Mouse (Mus musculus): ENCODE measurements around the gene Fgd3. TPM values are rescaled to one million over a fixed set of nuclear protein-coding genes. Genes with fewer than 3 reads are reported as not detected.

Fgd3 gene
- total and polyA plus RNA-seq, 3 experiments, result 4.1 to 11.2 (median 4.7) TPM

DNA sequence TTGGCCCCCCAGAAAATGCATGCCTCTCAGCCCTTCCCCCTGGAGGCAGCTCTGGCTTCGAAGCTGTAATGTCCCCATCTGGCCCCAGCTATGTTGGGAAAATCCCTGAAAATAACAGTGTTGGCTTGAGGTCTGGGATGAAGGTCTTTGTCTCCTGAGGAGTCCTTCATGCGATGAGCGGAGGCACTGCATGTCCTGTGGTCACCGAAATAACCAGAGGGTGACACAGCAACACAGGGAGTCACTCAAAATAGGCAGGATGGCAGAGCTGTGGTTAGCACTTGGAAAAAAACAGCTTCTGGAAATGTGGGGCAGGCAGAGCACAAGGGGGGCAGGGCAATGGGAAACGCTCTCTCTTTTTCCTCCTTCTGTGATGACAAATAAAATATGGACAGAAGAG lies 2.1 kb upstream of the Fgd3 start:
- Histone ChIP-seq H3K9me3 (replicated peaks) (no peaks in the 10 kb centered on the region), H3K36me3 (replicated peaks) (no peaks in the 10 kb centered on the region), H3K4me1 (ENCODE audit: insufficient read depth, low read depth, low read length) (no peaks in the 10 kb centered on the region; the same call in 1 of the 2 replicates), H3K4me3 (ENCODE audit: low read depth, low read length) (no peak overlapping the region), H3K27me3 (ENCODE audit: insufficient read depth, low read length) (peaks cover 64% of the 10 kb centered on the region)
- TF ChIP-seq GATA1 (IDR thresholded peaks at IDR 0.05; ENCODE audit: borderline replicate concordance, low read length) (no peak), TAL1 (conservative IDR thresholded peaks at IDR 0.05; ENCODE audit: low read depth, low read length) (no peak), GATA2 (IDR thresholded peaks at IDR 0.05; ENCODE audit: borderline replicate concordance, low read depth, low read length) (no peak), POLR2AphosphoS5 (IDR thresholded peaks at IDR 0.05; ENCODE audit: insufficient replicate concordance, low read depth, low read length) (no peak), CTCF (IDR thresholded peaks at IDR 0.05; ENCODE audit: low read depth, low read length) (no peak)
- ATAC-seq (ENCODE audit: extremely low read depth, insufficient number of reproducible peaks, low FRiP score, poor library complexity, severe bottlenecking) (no peak), DNase-seq (ENCODE audit: low spot score) (no peak)

DNA sequence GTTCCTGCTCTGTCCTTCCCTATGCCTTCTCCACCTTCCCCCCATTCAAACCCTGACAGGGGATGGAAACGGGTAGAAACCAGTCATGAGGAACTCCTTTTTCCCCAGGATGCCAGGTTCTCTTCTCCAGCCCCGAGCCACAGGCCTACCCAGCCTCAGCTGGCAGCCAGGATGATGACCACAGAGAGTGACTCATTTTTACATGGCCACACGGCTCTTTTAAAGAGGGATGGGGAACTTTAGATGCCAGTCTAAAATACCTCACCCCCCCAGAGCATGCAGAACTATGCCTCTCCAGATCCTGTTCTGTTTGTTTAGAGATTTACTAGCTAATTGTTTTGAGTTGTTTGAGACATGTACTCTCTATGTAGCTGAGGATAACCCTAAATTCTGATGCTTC lies 1.3 kb upstream of the Fgd3 start:
- Histone ChIP-seq H3K36me3 (replicated peaks) (no peaks in the 10 kb centered on the region), H3K4me1 (ENCODE audit: insufficient read depth, low read depth, low read length) (no peaks in the 10 kb centered on the region; the same call in 1 of the 2 replicates), H3K4me3 (ENCODE audit: low read depth, low read length) (no peak overlapping the region), H3K9me3 (replicated peaks) (no peaks in the 10 kb centered on the region), H3K27me3 (ENCODE audit: insufficient read depth, low read length) (peaks cover 64% of the 10 kb centered on the region)
- DNase-seq (ENCODE audit: low spot score) (no peak), ATAC-seq (ENCODE audit: extremely low read depth, insufficient number of reproducible peaks, low FRiP score, poor library complexity, severe bottlenecking) (no peak)
- TF ChIP-seq CTCF (IDR thresholded peaks at IDR 0.05; ENCODE audit: low read depth, low read length) (no peak), TAL1 (conservative IDR thresholded peaks at IDR 0.05; ENCODE audit: low read depth, low read length) (no peak), GATA2 (IDR thresholded peaks at IDR 0.05; ENCODE audit: borderline replicate concordance, low read depth, low read length) (no peak), POLR2AphosphoS5 (IDR thresholded peaks at IDR 0.05; ENCODE audit: insufficient replicate concordance, low read depth, low read length) (no peak), GATA1 (IDR thresholded peaks at IDR 0.05; ENCODE audit: borderline replicate concordance, low read length) (no peak)

DNA sequence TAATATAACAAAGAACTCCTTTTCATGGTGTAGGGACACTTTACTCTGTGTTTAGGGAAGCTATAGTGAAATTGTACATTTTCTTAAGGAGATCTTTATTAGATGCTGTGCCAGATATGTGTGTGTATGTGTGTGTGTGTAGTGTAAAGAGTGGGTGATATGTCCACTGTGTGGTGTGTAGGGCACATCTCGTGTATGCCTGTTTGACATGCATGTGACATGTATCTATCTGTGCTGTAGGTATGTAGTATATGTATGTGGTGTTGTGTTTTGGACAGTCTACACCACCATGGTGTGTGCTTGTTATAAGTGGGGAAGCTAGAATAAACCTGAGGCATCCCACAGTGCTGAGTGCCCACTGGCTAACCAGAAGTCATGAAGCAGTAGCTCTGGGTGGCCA lies 403 bp upstream of the Fgd3 start:
- H3K36me3 ChIP-seq (replicated peaks), result no peaks in the 10 kb centered on the region
- H3K4me3 ChIP-seq (ENCODE audit: low read depth, low read length), result no peak overlapping the region
- H3K9me3 ChIP-seq (replicated peaks), result no peaks in the 10 kb centered on the region
- no peaks in the 10 kb centered on the region; the same call in 1 of the 2 replicates for H3K4me1 ChIP-seq (ENCODE audit: insufficient read depth, low read depth, low read length)
- DNase-seq (ENCODE audit: low spot score) (no peak), ATAC-seq (ENCODE audit: extremely low read depth, insufficient number of reproducible peaks, low FRiP score, poor library complexity, severe bottlenecking) (no peak)
- no peak for TF ChIP-seq GATA2 (IDR thresholded peaks at IDR 0.05; ENCODE audit: borderline replicate concordance, low read depth, low read length)
- TF ChIP-seq GATA1 (IDR thresholded peaks at IDR 0.05; ENCODE audit: borderline replicate concordance, low read length), result no peak
- no peak for TF ChIP-seq CTCF (IDR thresholded peaks at IDR 0.05; ENCODE audit: low read depth, low read length)
- no peak for TF ChIP-seq TAL1 (conservative IDR thresholded peaks at IDR 0.05; ENCODE audit: low read depth, low read length)
- TF ChIP-seq POLR2AphosphoS5 (IDR thresholded peaks at IDR 0.05; ENCODE audit: insufficient replicate concordance, low read depth, low read length), result no peak
- H3K27me3 ChIP-seq (ENCODE audit: insufficient read depth, low read length), result peaks cover 64% of the 10 kb centered on the region

DNA sequence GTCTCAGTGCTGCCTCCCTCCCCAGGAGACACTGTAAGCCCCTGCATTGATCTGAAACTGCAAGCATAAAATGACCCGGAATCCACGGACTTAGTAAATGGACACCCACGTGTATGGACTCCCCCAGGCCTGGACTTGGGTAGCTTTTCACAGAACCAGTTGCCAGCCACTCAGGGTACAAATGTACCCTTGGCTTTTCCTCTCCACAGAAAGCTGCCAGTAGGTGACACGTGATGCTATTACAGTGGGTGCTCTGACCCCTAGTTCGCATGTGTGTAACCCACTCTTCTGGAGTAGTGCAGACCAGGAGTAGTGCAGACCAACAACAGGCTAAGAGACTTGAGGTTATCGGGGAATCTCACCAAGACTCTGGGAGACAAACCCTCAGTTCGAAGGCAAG lies 2.2 kb downstream of the Fgd3 start:
- no peaks in the 10 kb centered on the region for H3K36me3 ChIP-seq (replicated peaks)
- H3K27me3 ChIP-seq (ENCODE audit: insufficient read depth, low read length), result peaks cover 57% of the 10 kb centered on the region
- DNase-seq (ENCODE audit: low spot score), result no peak
- no peak for TF ChIP-seq TAL1 (conservative IDR thresholded peaks at IDR 0.05; ENCODE audit: low read depth, low read length)
- no peak for TF ChIP-seq CTCF (IDR thresholded peaks at IDR 0.05; ENCODE audit: low read depth, low read length)
- TF ChIP-seq GATA1 (IDR thresholded peaks at IDR 0.05; ENCODE audit: borderline replicate concordance, low read length), result no peak
- TF ChIP-seq POLR2AphosphoS5 (IDR thresholded peaks at IDR 0.05; ENCODE audit: insufficient replicate concordance, low read depth, low read length), result no peak
- no peak for TF ChIP-seq GATA2 (IDR thresholded peaks at IDR 0.05; ENCODE audit: borderline replicate concordance, low read depth, low read length)
- H3K4me3 ChIP-seq (ENCODE audit: low read depth, low read length), result no peak overlapping the region
- ATAC-seq (ENCODE audit: extremely low read depth, insufficient number of reproducible peaks, low FRiP score, poor library complexity, severe bottlenecking), result no peak
- no peaks in the 10 kb centered on the region; the same call in 1 of the 2 replicates for H3K4me1 ChIP-seq (ENCODE audit: insufficient read depth, low read depth, low read length)
- H3K9me3 ChIP-seq (replicated peaks), result no peaks in the 10 kb centered on the region

DNA sequence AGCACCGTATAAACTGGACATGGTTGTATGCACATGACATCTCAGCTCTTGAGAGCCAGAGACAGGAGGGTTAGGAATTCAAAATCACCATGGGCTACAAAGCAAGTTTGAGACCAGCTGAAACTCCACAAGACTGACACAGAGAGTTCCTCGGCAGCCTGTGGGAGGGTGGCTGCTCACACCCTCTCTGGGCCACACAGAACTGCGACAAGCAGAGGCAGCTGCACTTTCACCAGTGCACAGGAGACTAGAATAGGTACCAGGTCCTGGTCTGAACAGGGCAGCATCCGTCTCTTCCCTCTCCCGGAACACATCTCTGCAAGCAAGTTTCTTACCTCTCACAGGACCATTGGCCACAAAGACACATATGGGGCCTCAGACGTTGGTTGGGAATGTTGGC lies 2.6 kb downstream of the Fgd3 start:
- peaks cover 54% of the 10 kb centered on the region for H3K27me3 ChIP-seq (ENCODE audit: insufficient read depth, low read length)
- no peak overlapping the region for H3K4me3 ChIP-seq (ENCODE audit: low read depth, low read length)
- H3K9me3 ChIP-seq (replicated peaks), result no peaks in the 10 kb centered on the region
- H3K4me1 ChIP-seq (ENCODE audit: insufficient read depth, low read depth, low read length), result no peaks in the 10 kb centered on the region; the same call in 1 of the 2 replicates
- DNase-seq (ENCODE audit: low spot score), result no peak
- TF ChIP-seq GATA2 (IDR thresholded peaks at IDR 0.05; ENCODE audit: borderline replicate concordance, low read depth, low read length), result no peak
- no peak for TF ChIP-seq POLR2AphosphoS5 (IDR thresholded peaks at IDR 0.05; ENCODE audit: insufficient replicate concordance, low read depth, low read length)
- no peak for TF ChIP-seq GATA1 (IDR thresholded peaks at IDR 0.05; ENCODE audit: borderline replicate concordance, low read length)
- TF ChIP-seq CTCF (IDR thresholded peaks at IDR 0.05; ENCODE audit: low read depth, low read length), result no peak
- no peak for TF ChIP-seq TAL1 (conservative IDR thresholded peaks at IDR 0.05; ENCODE audit: low read depth, low read length)
- H3K36me3 ChIP-seq (replicated peaks), result no peaks in the 10 kb centered on the region
- ATAC-seq (ENCODE audit: extremely low read depth, insufficient number of reproducible peaks, low FRiP score, poor library complexity, severe bottlenecking), result no peak

DNA sequence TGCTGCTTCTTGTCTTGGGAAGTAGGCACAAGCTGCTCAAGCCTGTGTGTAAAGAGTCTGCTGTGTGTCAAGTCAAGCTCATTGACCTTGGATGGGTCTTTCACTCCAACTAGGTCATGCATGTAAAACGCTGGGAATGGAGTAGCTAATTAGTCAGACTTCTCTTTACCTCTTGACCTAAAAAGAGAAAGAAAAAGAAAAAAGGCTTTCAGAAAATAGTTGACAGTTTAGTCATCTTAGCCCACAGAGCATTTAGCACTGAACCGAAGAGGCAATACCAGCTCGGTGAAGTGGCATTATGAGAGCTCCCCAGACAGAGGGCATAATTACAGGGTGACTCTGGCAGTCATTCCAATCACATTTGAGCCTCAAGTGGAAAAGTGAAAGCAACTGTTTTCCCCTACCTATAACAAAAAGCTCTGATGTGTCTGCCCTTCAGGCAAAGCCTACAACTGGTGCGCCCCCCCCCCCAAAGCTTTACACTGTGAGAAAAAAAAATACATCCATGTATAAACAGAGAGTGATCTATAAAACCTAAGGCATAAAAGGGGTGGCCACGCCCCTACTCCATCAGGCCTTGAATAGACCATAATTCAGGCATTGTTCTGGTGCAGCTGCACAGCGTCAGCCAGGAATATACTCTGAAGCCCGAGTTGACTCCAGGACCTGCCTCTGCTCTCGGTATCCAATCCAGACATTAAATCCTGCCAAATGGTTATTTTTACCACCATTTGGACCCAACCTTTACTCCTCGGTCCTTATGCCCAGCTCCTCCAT lies 3.5 kb downstream of the Fgd3 start:
- no peak for ATAC-seq (ENCODE audit: extremely low read depth, insufficient number of reproducible peaks, low FRiP score, poor library complexity, severe bottlenecking)
- H3K4me1 ChIP-seq (ENCODE audit: insufficient read depth, low read depth, low read length), result no peaks in the 10 kb centered on the region
- TF ChIP-seq GATA2 (IDR thresholded peaks at IDR 0.05; ENCODE audit: borderline replicate concordance, low read depth, low read length), result no peak
- no peak for TF ChIP-seq TAL1 (conservative IDR thresholded peaks at IDR 0.05; ENCODE audit: low read depth, low read length)
- TF ChIP-seq GATA1 (IDR thresholded peaks at IDR 0.05; ENCODE audit: borderline replicate concordance, low read length), result no peak
- no peak for TF ChIP-seq POLR2AphosphoS5 (IDR thresholded peaks at IDR 0.05; ENCODE audit: insufficient replicate concordance, low read depth, low read length)
- no peak for TF ChIP-seq CTCF (IDR thresholded peaks at IDR 0.05; ENCODE audit: low read depth, low read length)

More for the DNA sequence above, 3.5 kb downstream of the Fgd3 start:
- no peak overlapping the region for H3K4me3 ChIP-seq (ENCODE audit: low read depth, low read length)
- DNase-seq (ENCODE audit: low spot score), result no peak
- peaks cover 46% of the 10 kb centered on the region for H3K27me3 ChIP-seq (ENCODE audit: insufficient read depth, low read length)
- no peaks in the 10 kb centered on the region for H3K9me3 ChIP-seq (replicated peaks)
- no peaks in the 10 kb centered on the region for H3K36me3 ChIP-seq (replicated peaks)

Data from G1E (cell line).